Comparison of ENCODE assay signal across 24 mouse cellular contexts in the genomic region with DNA sequence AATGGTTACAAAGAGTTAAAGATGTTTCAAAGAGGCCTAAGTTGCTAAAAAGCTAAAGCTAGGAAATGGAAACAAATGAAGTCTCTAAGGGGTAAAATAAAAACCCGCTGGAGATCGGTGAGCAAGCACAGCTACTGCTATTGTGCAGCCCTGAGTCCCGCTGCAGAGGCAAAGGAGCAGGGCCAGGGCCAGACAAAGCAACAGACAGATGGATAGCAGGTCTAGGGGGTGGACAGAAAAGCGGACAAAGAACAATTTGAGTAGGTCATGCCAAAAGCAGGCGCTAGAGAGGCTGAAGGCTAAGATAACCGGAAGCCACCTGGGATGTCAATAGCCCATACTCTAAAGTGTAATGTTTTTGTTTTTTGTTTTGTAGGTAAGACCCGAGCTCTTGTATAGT. TPM values are rescaled to one million over a fixed set of nuclear protein-coding genes. Genes with fewer than 3 reads are reported as not detected.
DNase-seq lines count a peak whose midpoint lies in the region; ATAC-seq lines count a peak whose summit lies in the region.
"Had no signal": no experiment of that assay in that cellular context is flagged by ENCODE, and none has a peak within 500 bp of the region (broad histone marks: within the 10 kb centered on the region; RNA-seq: fewer than 3 reads in every experiment).

No protein-coding gene starts in this region.

- H3K9ac ChIP-seq in kidney, embryonic 15.5 days: no peak overlapping the region

- no peak overlapping the region for H3K4me3 ChIP-seq in kidney, embryonic 15.5 days (replicated peaks)

- WGBS in kidney, embryonic 15.5 days: 83% methylated on average over 7 of the region's 7 CpGs

- no peaks in the 10 kb centered on the region for H3K9me3 ChIP-seq in kidney, embryonic 15.5 days (replicated peaks)
- H3K9me3 ChIP-seq: G1E had no signal

- no peaks in the 10 kb centered on the region for H3K27me3 ChIP-seq in kidney, embryonic 15.5 days
- H3K27me3 ChIP-seq: CH12.LX, Patski had no signal

- intact Hi-C loops in heart, postnatal 10 days (cut with DNase I): no loop called here

- H3K4me1 ChIP-seq in kidney, embryonic 15.5 days: no peaks in the 10 kb centered on the region

- H3K36me3 ChIP-seq in kidney, embryonic 15.5 days: no peaks in the 10 kb centered on the region
- H3K36me3 ChIP-seq: G1E had no signal

- peak; percentile 61 for DNase-seq in heart, adult 11 months
- no peak for DNase-seq in heart, postnatal 10 days
- peak; percentile 59 for DNase-seq in testis, postnatal 14 days (ENCODE audit: low spot score)
- DNase-seq in testis, postnatal 10 days (ENCODE audit: low spot score): no peak
- peak; percentile 46 for DNase-seq in brain, adult 2 months (ENCODE audit: low read depth, low spot score)
- DNase-seq: adrenal gland, adult 2 months; adrenal gland, adult 8-10 months; adrenal gland, postnatal 10 days; adrenal gland, postnatal 14 days; adrenal gland, postnatal 25 days; adrenal gland, postnatal 36 days; B cell, adult 2 months; cerebellum, adult 11 months; cerebellum, adult 11-12 months; cerebellum, adult 18-20 months; cerebellum, adult 2 months had no signal

- no peak overlapping the region for H3K27ac ChIP-seq in kidney, embryonic 15.5 days

- no peak for ATAC-seq in kidney, embryonic 15.5 days (replicated peaks; ENCODE audit: low FRiP score)
- ATAC-seq: activated CD4-positive, CD25-positive, alpha-beta regulatory T cell, adult 4 months; CD4-positive, CD25-positive, alpha-beta regulatory T cell, adult 4 months; Patski had no signal

- no peak overlapping the region for H3K4me2 ChIP-seq in kidney, embryonic 15.5 days

RNA-seq across cellular contexts. Expression of a gene that starts 2.8 kb away (rescaled TPM):
- total RNA-seq in heart, postnatal 10 days (2021): 1 to 10 TPM; 3.2 to 7.7 TPM
- 0.50 and 0.84 TPM in 2 replicates for polyA plus RNA-seq in kidney, embryonic 15.5 days (2015; fragmentation: Nextera tagmentation; extraction: Ambion mirVana)
- total RNA-seq: CH12.LX, ES-E14, G1E, MEL had no signal
- polyA plus RNA-seq: activated CD4-positive, CD25-positive, alpha-beta regulatory T cell, adult 4 months; CD4-positive, CD25-positive, alpha-beta regulatory T cell, adult 4 months; G1E had no signal

RNA-seq across cellular contexts. Expression of a gene that starts 13.2 kb away (rescaled TPM):
- 10 to 100 TPM; 16.5 to 21.9 TPM for total RNA-seq in heart, postnatal 10 days (2021)
- polyA plus RNA-seq in kidney, embryonic 15.5 days (2015; fragmentation: Nextera tagmentation; extraction: Ambion mirVana): 54.5 and 58.9 TPM in 2 replicates

Comparison
In these comparisons a context has a peak if more than half of its experiments do, and no peak if none do; other contexts are left out.
1. DNase-seq: peak in heart, adult 11 months (single experiment), testis, postnatal 14 days (single experiment) and brain, adult 2 months (single experiment); none in heart, postnatal 10 days (0 of 2) and testis, postnatal 10 days (single experiment).